33 mouse cellular contexts compared by ENCODE assay signal in the genomic region with DNA sequence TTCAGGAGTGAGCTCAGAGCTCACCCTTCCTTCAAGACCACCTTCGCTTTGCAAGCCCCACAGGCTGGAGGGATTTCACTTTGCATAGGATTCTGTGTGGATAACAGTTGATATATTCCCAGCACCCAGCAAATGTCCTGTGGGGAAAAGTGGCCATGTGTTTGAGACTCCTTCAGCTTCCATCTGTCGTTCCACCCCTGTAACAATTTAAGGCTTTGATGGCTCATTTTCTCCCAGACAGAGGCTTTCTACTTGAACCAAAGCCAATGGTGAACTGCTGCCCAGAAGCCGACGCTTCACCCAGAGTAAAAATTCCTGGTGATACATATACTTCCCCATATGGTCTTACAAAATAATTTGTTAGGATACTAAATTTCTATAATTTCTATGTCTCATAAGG. TPM values are rescaled to one million over a fixed set of nuclear protein-coding genes. Genes with fewer than 3 reads are reported as not detected.
DNase-seq lines count a peak whose midpoint lies in the region; ATAC-seq and TF ChIP-seq lines count a peak whose summit lies in the region.
"Had no signal": no experiment of that assay in that cellular context is flagged by ENCODE, and none has a peak within 500 bp of the region (broad histone marks: within the 10 kb centered on the region; RNA-seq: fewer than 3 reads in every experiment).

No protein-coding gene starts in this region.

- no peak overlapping the region for H3K4me3 ChIP-seq in lung, embryonic 14.5 days (ENCODE audit: low read depth, low read length)
- H3K4me3 ChIP-seq: forebrain, embryonic 13.5 days; heart, embryonic 13.5 days; limb, embryonic 13.5 days; liver, embryonic 12.5 days; midbrain, embryonic 12.5 days had no signal

- H3K27ac ChIP-seq in lung, embryonic 14.5 days (ENCODE audit: low read depth) = no peak overlapping the region
- H3K27ac ChIP-seq: forebrain, embryonic 13.5 days; heart, embryonic 13.5 days; limb, embryonic 13.5 days; liver, embryonic 12.5 days; midbrain, embryonic 12.5 days; stomach, postnatal 0 days had no signal

- no peaks in the 10 kb centered on the region for H3K36me3 ChIP-seq in lung, embryonic 14.5 days (ENCODE audit: insufficient read depth)
- H3K36me3 ChIP-seq: G1E; heart, embryonic 13.5 days; limb, embryonic 13.5 days; liver, embryonic 12.5 days; midbrain, embryonic 12.5 days had no signal

- no peak overlapping the region for H3K9ac ChIP-seq in lung, embryonic 14.5 days
- H3K9ac ChIP-seq: forebrain, embryonic 13.5 days; heart, embryonic 13.5 days; limb, embryonic 13.5 days; liver, embryonic 12.5 days; midbrain, embryonic 12.5 days had no signal

- no peaks in the 10 kb centered on the region for H3K9me3 ChIP-seq in lung, embryonic 14.5 days (ENCODE audit: low read depth, low read length)
- H3K9me3 ChIP-seq: forebrain, embryonic 13.5 days; G1E; heart, embryonic 13.5 days; limb, embryonic 13.5 days; liver, embryonic 12.5 days; midbrain, embryonic 12.5 days had no signal

- no peak for ATAC-seq in lung, embryonic 14.5 days (ENCODE audit: insufficient read depth)
- no peak for ATAC-seq in monocyte, adult 5-6 weeks (replicated peaks; ENCODE audit: insufficient number of reproducible peaks, low FRiP score, low TSS enrichment, poor library complexity, severe bottlenecking)
- ATAC-seq: forebrain, embryonic 13.5 days; liver, embryonic 12.5 days; Patski had no signal

- DNase-seq in layer of hippocampus, adult 8-10 months (ENCODE audit: low spot score in 2 of 2) = peak; percentile 18 to 45
- no peak for DNase-seq in layer of hippocampus, postnatal 14 days (ENCODE audit: low spot score in 2 of 2)
- DNase-seq in lung, embryonic 14.5 days = peak; percentile 7
- no peak for DNase-seq in lung, adult 18-20 months
- peak; percentile 37 to 79 for DNase-seq in frontal cortex, adult 2 months (ENCODE audit: extremely low spot score in 1 of 2, low spot score in 1 of 2)
- peak; percentile 52 for DNase-seq in right cerebral cortex, postnatal 25 days
- no peak for DNase-seq in adrenal gland, postnatal 36 days
- DNase-seq: adrenal gland, adult 2 months; B cell, adult 2 months; cerebellum, adult 8-10 months; cerebellum, postnatal 36 days; gastrocnemius, postnatal 14 days; heart, adult 18-20 months; heart, postnatal 14 days; kidney, adult 11 months; lung, adult 2 months had no signal

- H3K27me3 ChIP-seq in lung, embryonic 14.5 days (ENCODE audit: insufficient read depth, low read length) = no peaks in the 10 kb centered on the region
- H3K27me3 ChIP-seq: CH12.LX; forebrain, embryonic 13.5 days; heart, embryonic 13.5 days; limb, embryonic 13.5 days; liver, embryonic 12.5 days; midbrain, embryonic 12.5 days had no signal

- H3K4me2 ChIP-seq in lung, embryonic 14.5 days = no peak overlapping the region
- H3K4me2 ChIP-seq: forebrain, embryonic 13.5 days; heart, embryonic 13.5 days; limb, embryonic 13.5 days; liver, embryonic 12.5 days; midbrain, embryonic 12.5 days had no signal

- 67% methylated on average over 4 of the region's 4 CpGs for WGBS in lung, embryonic 14.5 days

- TF ChIP-seq CTCF in lung, embryonic 14.5 days (IDR thresholded peaks at IDR 0.05; ENCODE audit: low read depth) = no peak

- no peaks in the 10 kb centered on the region for H3K4me1 ChIP-seq in lung, embryonic 14.5 days (ENCODE audit: insufficient read depth)
- H3K4me1 ChIP-seq: forebrain, embryonic 13.5 days; heart, embryonic 13.5 days; limb, embryonic 13.5 days; liver, embryonic 12.5 days; midbrain, embryonic 12.5 days had no signal

RNA-seq across cellular contexts. Expression of a gene that starts 6.3 kb away (rescaled TPM):
- not detected for total RNA-seq in layer of hippocampus, adult 8-10 months (2022)
- not detected for total RNA-seq in layer of hippocampus, postnatal 14 days (2021)
- polyA plus RNA-seq in lung, embryonic 14.5 days (2014; fragmentation: Nextera tagmentation; extraction: Ambion mirVana) = not detected in 2 replicates
- polyA plus RNA-seq in frontal cortex, adult 2 months (2012; rRNA removed) = 0.08 TPM in 1 of 2 replicates, not detected in the other
- under 1 TPM in 1 of 2 experiments, not detected in 1; 0.16 TPM for total RNA-seq in adrenal gland, postnatal 36 days (2021)
- total RNA-seq in monocyte, adult 5-6 weeks (2017) = not detected in 3 replicates
- total RNA-seq: CH12.LX; gastrocnemius, postnatal 14 days; heart, adult 18-20 months; heart, postnatal 14 days; megakaryocyte, adult 5-6 weeks; neutrophil, adult 5-6 weeks had no signal
- polyA plus RNA-seq: G1E; kidney, embryonic 16.5 days; large intestine, adult 2 months; liver, embryonic 12.5 days; lung, adult 2 months; Patski; stomach, postnatal 0 days; thymus, postnatal 0 days had no signal

RNA-seq across cellular contexts. Expression of a gene that starts 18.2 kb away (rescaled TPM):
- 10 to 100 TPM; 43.5 to 49.1 (median 47.5) TPM for total RNA-seq in layer of hippocampus, adult 8-10 months (2022)
- 10 to 100 TPM; 50.8 to 50.9 TPM for total RNA-seq in layer of hippocampus, postnatal 14 days (2021)
- polyA plus RNA-seq in lung, embryonic 14.5 days (2014; fragmentation: Nextera tagmentation; extraction: Ambion mirVana) = 128 and 139 TPM in 2 replicates
- polyA plus RNA-seq in frontal cortex, adult 2 months (2012; rRNA removed) = 42.0 and 43.7 TPM in 2 replicates
- 10 to 100 TPM; 82.0 to 91.9 TPM for total RNA-seq in adrenal gland, postnatal 36 days (2021)
- total RNA-seq in monocyte, adult 5-6 weeks (2017) = 27.0 to 51.1 TPM (median 38.1 TPM) in 3 replicates

RNA-seq across cellular contexts. Expression of a gene that starts 40.8 kb away (rescaled TPM):
- total RNA-seq in layer of hippocampus, adult 8-10 months (2022) = not detected
- total RNA-seq in layer of hippocampus, postnatal 14 days (2021) = not detected
- polyA plus RNA-seq in lung, embryonic 14.5 days (2014; fragmentation: Nextera tagmentation; extraction: Ambion mirVana) = not detected in 2 replicates
- polyA plus RNA-seq in frontal cortex, adult 2 months (2012; rRNA removed) = 0.10 TPM in 1 of 2 replicates, not detected in the other
- not detected for total RNA-seq in adrenal gland, postnatal 36 days (2021)
- total RNA-seq in monocyte, adult 5-6 weeks (2017) = not detected in 3 replicates
- total RNA-seq: adrenal gland, adult 2 months; CH12.LX; gastrocnemius, postnatal 14 days; heart, adult 18-20 months; heart, postnatal 14 days; megakaryocyte, adult 5-6 weeks; neutrophil, adult 5-6 weeks had no signal
- polyA plus RNA-seq: adrenal gland, adult 2 months; embryonic facial prominence, embryonic 14.5 days; forebrain, embryonic 13.5 days; G1E; heart, embryonic 13.5 days; hindbrain, embryonic 11.5 days; kidney, embryonic 16.5 days; large intestine, adult 2 months; limb, embryonic 13.5 days; liver, embryonic 12.5 days; lung, adult 2 months; midbrain, embryonic 12.5 days; Patski; stomach, postnatal 0 days; thymus, postnatal 0 days had no signal

Comparison
In these comparisons a context has a peak if more than half of its experiments do, and no peak if none do; other contexts are left out.
1. DNase-seq: peak in layer of hippocampus, adult 8-10 months (2 of 2), lung, embryonic 14.5 days (single experiment), frontal cortex, adult 2 months (2 of 2) and right cerebral cortex, postnatal 25 days (single experiment); none in layer of hippocampus, postnatal 14 days (0 of 2), lung, adult 18-20 months (0 of 2) and adrenal gland, postnatal 36 days (0 of 2).